Mouse (Mus musculus) ES-E14 (cell line): ENCODE measurements at regions not wholly inside any gene's neighbourhood (a gene's known extent, or its start where the extent isn't known, plus 50 kb on each side); places are given as distances from the start of the nearest gene placed in this dataset.

Source experiments
- MAFK ChIP-seq: IDR thresholded peaks from 2 replicates; pipeline ENCODE4 v1.6.1; 2014; ENCODE audit warnings: mild to moderate bottlenecking, low read depth, low read length, inconsistent platforms; ENCODE audit not compliant: insufficient read depth
- ZNF384 ChIP-seq: IDR thresholded peaks from 2 replicates; pipeline ENCODE4 v1.6.1; 2012; ENCODE audit warnings: low read depth, low read length, inconsistent platforms

DNA sequence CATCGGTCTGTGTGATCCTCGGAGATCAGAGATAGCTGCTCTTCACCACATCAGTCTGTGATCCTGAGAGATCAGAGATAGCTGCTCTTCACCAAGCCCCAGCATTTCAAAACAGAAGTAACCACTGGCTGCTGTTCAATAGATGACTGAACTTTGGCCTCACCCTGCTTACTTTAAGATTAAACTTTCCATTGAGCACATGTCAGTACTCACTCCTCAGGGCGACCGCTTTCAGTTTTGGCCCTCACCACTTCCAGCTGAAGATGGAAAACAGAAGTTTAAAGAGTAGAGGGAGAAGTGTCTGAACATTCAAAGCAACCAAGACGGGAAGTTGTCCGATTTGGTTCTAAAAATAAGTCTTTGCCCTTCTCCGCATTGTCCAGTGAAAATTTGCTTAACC lies 97.2 kb downstream of the Gm826 start:
- TF ChIP-seq MAFK (no peak), ZNF384 (no peak)
